Mouse (Mus musculus): ENCODE data around the gene Cd63. TPM values are rescaled to one million over a fixed set of nuclear protein-coding genes. Genes with fewer than 3 reads are reported as not detected.

Cd63 gene
- polyA plus RNA-seq, 1 experiment from 2014 or later: 113 TPM

- Histone ChIP-seq H3K36me3 (replicated peaks) (no peaks in the 10 kb centered on the region), H3K4me1 (replicated peaks) (no peaks in the 10 kb centered on the region), H3K4me2 (no peak overlapping the region), H3K4me3 (replicated peaks) (no peak overlapping the region), H3K27me3 (peaks cover 67% of the 10 kb centered on the region), H3K9ac (no peak overlapping the region), H3K27ac (replicated peaks) (no peak overlapping the region), H3K9me3 (replicated peaks) (no peaks in the 10 kb centered on the region)
- no peak for ATAC-seq (ENCODE audit: insufficient read depth)
- 19% methylated on average over 3 of the region's 3 CpGs for WGBS (ENCODE audit: insufficient replicate concordance)
Observed at GRCm38 (mm10) chr10:128945675-128946074, 44.9 kb downstream of the Cd63 start.

GRCm38 (mm10) chr10:128947496-128947895 is 46.7 kb downstream of the Cd63 start:
- H3K27me3 ChIP-seq: peaks cover 65% of the 10 kb centered on the region
- no peak for ATAC-seq (ENCODE audit: insufficient read depth)
- no peaks in the 10 kb centered on the region for H3K9me3 ChIP-seq (replicated peaks)
- WGBS (ENCODE audit: insufficient replicate concordance): 71% methylated on average over 4 of the region's 4 CpGs
- H3K27ac ChIP-seq (replicated peaks): no peak overlapping the region
- no peaks in the 10 kb centered on the region for H3K4me1 ChIP-seq (replicated peaks)
- H3K4me2 ChIP-seq: no peak overlapping the region
- H3K9ac ChIP-seq: no peak overlapping the region
- no peaks in the 10 kb centered on the region for H3K36me3 ChIP-seq (replicated peaks)
- H3K4me3 ChIP-seq (replicated peaks): no peak overlapping the region

GRCm38 (mm10) chr10:128950208-128950887 is 49.6 kb downstream of the Cd63 start:
- Histone ChIP-seq H3K9me3 (replicated peaks) (no peaks in the 10 kb centered on the region), H3K4me2 (no peak overlapping the region), H3K27me3 (peaks cover 58% of the 10 kb centered on the region), H3K36me3 (replicated peaks) (no peaks in the 10 kb centered on the region), H3K4me3 (replicated peaks) (no peak overlapping the region), H3K9ac (no peak overlapping the region), H3K4me1 (replicated peaks) (no peaks in the 10 kb centered on the region), H3K27ac (replicated peaks) (no peak overlapping the region)
- 44% methylated on average over 16 of the region's 16 CpGs for WGBS (ENCODE audit: insufficient replicate concordance)
- no peak for ATAC-seq (ENCODE audit: insufficient read depth)

DNA sequence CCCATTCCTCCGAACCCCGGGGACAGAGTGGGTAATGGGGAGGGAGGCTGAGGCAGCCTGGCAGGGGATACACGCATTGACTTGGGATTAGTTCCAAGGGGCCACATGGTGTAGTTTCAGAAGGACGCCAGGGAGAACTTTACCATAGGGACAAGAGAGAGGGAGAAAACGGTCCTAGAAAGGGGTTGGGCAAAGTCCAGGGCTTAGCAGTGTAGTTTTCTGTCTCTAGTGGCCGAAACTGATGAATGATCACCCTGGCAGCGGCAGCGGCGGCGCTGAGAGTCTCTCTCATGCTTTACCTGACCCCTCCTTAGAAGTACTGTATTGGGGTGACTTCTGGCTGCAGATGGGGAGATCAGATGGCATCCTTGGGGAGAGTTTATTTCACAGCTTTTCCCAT is 57.6 kb downstream of the Cd63 start:
- H3K27me3 ChIP-seq: peaks cover 59% of the 10 kb centered on the region
- H3K9me3 ChIP-seq (replicated peaks): no peaks in the 10 kb centered on the region
- no peak overlapping the region for H3K4me3 ChIP-seq (replicated peaks)
- no peak overlapping the region for H3K9ac ChIP-seq
- H3K36me3 ChIP-seq (replicated peaks): no peaks in the 10 kb centered on the region
- no peak for ATAC-seq (ENCODE audit: insufficient read depth)
- no peaks in the 10 kb centered on the region for H3K4me1 ChIP-seq (replicated peaks)
- no peak overlapping the region for H3K4me2 ChIP-seq
- H3K27ac ChIP-seq (replicated peaks): no peak overlapping the region
- WGBS (ENCODE audit: insufficient replicate concordance): 62% methylated on average over 10 of the region's 10 CpGs

DNA sequence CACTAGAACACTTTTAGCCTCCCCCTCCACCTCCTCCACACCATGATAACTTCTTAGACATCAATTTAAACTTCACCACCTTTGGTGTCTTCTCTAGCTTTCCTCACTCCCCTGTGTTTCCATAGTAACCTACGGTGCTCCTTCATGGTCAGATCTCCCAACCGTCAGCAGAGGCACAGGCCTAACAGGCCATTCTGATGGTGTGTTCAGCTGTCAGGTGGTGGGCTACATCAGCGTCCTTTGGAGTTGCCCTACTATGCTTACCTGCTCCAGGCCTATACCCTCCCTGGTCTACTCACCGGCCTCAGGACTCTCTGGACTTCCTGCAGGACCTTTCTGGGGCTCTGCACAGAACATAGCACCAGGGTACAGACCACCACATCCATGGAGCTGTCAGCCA is 59.4 kb downstream of the Cd63 start:
- no peaks in the 10 kb centered on the region for H3K4me1 ChIP-seq (replicated peaks)
- no peaks in the 10 kb centered on the region for H3K36me3 ChIP-seq (replicated peaks)
- H3K27me3 ChIP-seq: peaks cover 53% of the 10 kb centered on the region
- no peak overlapping the region for H3K4me3 ChIP-seq (replicated peaks)
- H3K27ac ChIP-seq (replicated peaks): no peak overlapping the region
- H3K4me2 ChIP-seq: no peak overlapping the region
- H3K9ac ChIP-seq: no peak overlapping the region
- H3K9me3 ChIP-seq (replicated peaks): no peaks in the 10 kb centered on the region
- no peak for ATAC-seq (ENCODE audit: insufficient read depth)
- WGBS (ENCODE audit: insufficient replicate concordance): 58% methylated on average over 4 of the region's 4 CpGs

DNA sequence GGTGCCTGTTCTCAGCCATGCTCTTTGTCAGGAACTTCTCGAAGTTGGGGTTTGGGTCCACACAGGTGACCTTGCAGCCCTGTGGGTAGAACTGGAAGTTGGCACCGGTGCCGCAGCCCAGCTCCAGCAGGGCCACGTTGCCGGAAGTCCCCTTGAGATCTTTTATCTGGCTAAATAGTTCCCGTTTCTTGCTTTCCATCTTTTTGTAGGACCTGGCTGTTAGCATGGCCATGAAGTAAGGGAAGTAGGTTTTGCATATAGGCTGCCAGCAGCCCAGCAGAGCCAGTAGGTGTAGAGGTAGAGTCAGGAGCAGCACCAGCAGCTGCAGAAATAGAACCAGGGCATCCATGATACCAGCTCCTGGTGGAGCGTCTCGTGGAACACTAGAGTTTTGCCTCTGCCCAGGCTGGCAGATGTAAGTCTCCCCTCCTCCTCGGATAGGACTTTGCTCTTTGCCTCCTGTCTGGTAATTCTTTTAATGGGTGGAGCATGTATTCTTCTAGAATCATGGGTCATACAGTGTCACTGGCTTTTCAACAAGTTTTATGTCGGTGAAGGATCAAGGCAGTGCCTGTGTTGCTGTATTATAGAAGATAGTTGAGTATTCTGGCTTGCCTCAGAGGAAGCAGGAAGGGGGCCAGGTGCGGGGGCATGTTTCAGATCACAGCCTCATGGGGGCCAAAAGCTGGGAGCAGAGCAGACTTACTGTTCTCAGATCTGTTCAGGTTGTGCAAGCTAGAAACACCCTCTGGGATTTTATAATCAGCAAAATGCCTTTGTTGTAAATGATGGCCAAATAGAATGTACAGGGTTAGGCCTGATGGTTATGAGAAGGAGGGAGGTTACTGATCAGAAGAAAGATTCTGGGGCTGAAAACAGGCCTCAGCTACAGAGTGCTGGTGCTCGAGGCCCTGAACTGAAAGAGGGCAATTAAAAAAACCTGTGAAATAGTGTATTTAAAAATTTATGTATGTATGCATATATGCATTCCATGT is 60.1 kb downstream of the Cd63 start, which contains the start of gene Mettl7b:
Mettl7b (minus strand) TSS at position 399 of the 995 bp plus-strand sequence.
- no peak for ATAC-seq (ENCODE audit: insufficient read depth)
- WGBS (ENCODE audit: insufficient replicate concordance): 59% methylated on average over 12 of the region's 12 CpGs
- Histone ChIP-seq H3K4me1 (replicated peaks) (no peaks in the 10 kb centered on the region; the same call in 1 of the 2 replicates), H3K36me3 (replicated peaks) (no peaks in the 10 kb centered on the region), H3K9ac (no peak within 1 kb of the TSS), H3K27ac (replicated peaks) (no peak within 1 kb of the TSS), H3K9me3 (replicated peaks) (no peaks in the 10 kb centered on the region), H3K4me3 (replicated peaks) (no peak within 1 kb of the TSS), H3K27me3 (peaks cover 48% of the 10 kb centered on the region), H3K4me2 (no peak within 1 kb of the TSS)

Other genes starting within 250 kb of the Cd63 start
- 14.3 and 14.7 TPM in 2 replicates for gene Suox, start 226.9 kb upstream of the Cd63 start, polyA plus RNA-seq (2015; fragmentation: Nextera tagmentation; extraction: Ambion mirVana)
- gene Rab5b, start 204.7 kb upstream of the Cd63 start, polyA plus RNA-seq (2015; fragmentation: Nextera tagmentation; extraction: Ambion mirVana): 33.5 and 36.7 TPM in 2 replicates
- gene Pmel, start 196.8 kb upstream of the Cd63 start, polyA plus RNA-seq (2015; fragmentation: Nextera tagmentation; extraction: Ambion mirVana): 0.60 and 0.68 TPM in 2 replicates
- 53.7 and 56.6 TPM in 2 replicates for gene Cdk2, start 196.0 kb upstream of the Cd63 start, polyA plus RNA-seq (2015; fragmentation: Nextera tagmentation; extraction: Ambion mirVana)
- gene Dgka, start 156.1 kb upstream of the Cd63 start, polyA plus RNA-seq (2015; fragmentation: Nextera tagmentation; extraction: Ambion mirVana): 2.4 and 3.0 TPM in 2 replicates
- 13.3 and 14.8 TPM in 2 replicates for gene Pym1, start 153.1 kb upstream of the Cd63 start, polyA plus RNA-seq (2015; fragmentation: Nextera tagmentation; extraction: Ambion mirVana)
- gene Mmp19, start 110.1 kb upstream of the Cd63 start, polyA plus RNA-seq (2015; fragmentation: Nextera tagmentation; extraction: Ambion mirVana): 10.5 and 11.3 TPM in 2 replicates
- gene Dnajc14, start 96.9 kb upstream of the Cd63 start, polyA plus RNA-seq (2015; fragmentation: Nextera tagmentation; extraction: Ambion mirVana): 18.3 and 21.1 TPM in 2 replicates
- 2.1 and 2.9 TPM in 2 replicates for gene Tmem198b, start 96.6 kb upstream of the Cd63 start, polyA plus RNA-seq (2015; fragmentation: Nextera tagmentation; extraction: Ambion mirVana)
- gene Sarnp, start 83.7 kb upstream of the Cd63 start, polyA plus RNA-seq (2015; fragmentation: Nextera tagmentation; extraction: Ambion mirVana): 89.5 and 99.7 TPM in 2 replicates
- gene Ormdl2, start 79.3 kb upstream of the Cd63 start, polyA plus RNA-seq (2015; fragmentation: Nextera tagmentation; extraction: Ambion mirVana): 73.9 and 75.5 TPM in 2 replicates
- gene Gdf11, start 9.3 kb upstream of the Cd63 start, polyA plus RNA-seq (2015; fragmentation: Nextera tagmentation; extraction: Ambion mirVana): 0.26 and 0.31 TPM in 2 replicates
- gene Rdh5, start 21.9 kb downstream of the Cd63 start, polyA plus RNA-seq (2015; fragmentation: Nextera tagmentation; extraction: Ambion mirVana): 18.4 and 24.3 TPM in 2 replicates
- gene Bloc1s1, start 23.0 kb downstream of the Cd63 start, polyA plus RNA-seq (2015; fragmentation: Nextera tagmentation; extraction: Ambion mirVana): 93.9 and 96.1 TPM in 2 replicates
- gene Itga7, start 32.8 kb downstream of the Cd63 start, polyA plus RNA-seq (2015; fragmentation: Nextera tagmentation; extraction: Ambion mirVana): 0.81 and 1.1 TPM in 2 replicates
- not detected in 2 replicates for gene Mettl7b, start 60.0 kb downstream of the Cd63 start, polyA plus RNA-seq (2015; fragmentation: Nextera tagmentation; extraction: Ambion mirVana)
- not detected in 2 replicates for gene Olfr9, start 88.4 kb downstream of the Cd63 start, polyA plus RNA-seq (2015; fragmentation: Nextera tagmentation; extraction: Ambion mirVana)
- not detected in 2 replicates for gene Olfr763, start 109.8 kb downstream of the Cd63 start, polyA plus RNA-seq (2015; fragmentation: Nextera tagmentation; extraction: Ambion mirVana)
- gene Olfr764-ps1, start 138.9 kb downstream of the Cd63 start, polyA plus RNA-seq (2015; fragmentation: Nextera tagmentation; extraction: Ambion mirVana): not detected in 2 replicates
- gene Olfr765, start 149.0 kb downstream of the Cd63 start, polyA plus RNA-seq (2015; fragmentation: Nextera tagmentation; extraction: Ambion mirVana): not detected in 2 replicates
- not detected in 2 replicates for gene Olfr766-ps1, start 168.0 kb downstream of the Cd63 start, polyA plus RNA-seq (2015; fragmentation: Nextera tagmentation; extraction: Ambion mirVana)
- gene Olfr767, start 181.9 kb downstream of the Cd63 start, polyA plus RNA-seq (2015; fragmentation: Nextera tagmentation; extraction: Ambion mirVana): not detected in 2 replicates
- gene Olfr768, start 198.4 kb downstream of the Cd63 start, polyA plus RNA-seq (2015; fragmentation: Nextera tagmentation; extraction: Ambion mirVana): not detected in 2 replicates
- not detected in 2 replicates for gene Olfr769, start 216.9 kb downstream of the Cd63 start, polyA plus RNA-seq (2015; fragmentation: Nextera tagmentation; extraction: Ambion mirVana)
- not detected in 2 replicates for gene Olfr770, start 238.0 kb downstream of the Cd63 start, polyA plus RNA-seq (2015; fragmentation: Nextera tagmentation; extraction: Ambion mirVana)

Measured in liver, embryonic 15.5 days (tissue).